Mouse (Mus musculus) T-helper 1 cell (primary cell): ENCODE results near the gene Abca13.

ENCODE experiments used
- in situ Hi-C: fragments of 300-600 bp; cut with MboI, MseI; formaldehyde crosslinking; loops from one replicate; pipeline ENCODE4 v1.15.1; 2025; ENCODE audit warnings: high pct_unique_total_duplicates

Gene Abca13

GRCm38 (mm10) chr11:9669430-9669829 lies 477.7 kb downstream of the Abca13 start:
- in situ Hi-C loops: loop anchor here (10.0 kb wide), 1 partner anchor 1745 kb away; no protein-coding TSS in a partner anchor

- in situ Hi-C loops: no loop called here
Measured at GRCm38 (mm10) chr11:9684952-9685351, 493.2 kb downstream of the Abca13 start.

GRCm38 (mm10) chr11:9705190-9705589 lies 513.4 kb downstream of the Abca13 start:
- in situ Hi-C loops: no loop called here

GRCm38 (mm10) chr11:9727810-9728490 lies 536.2 kb downstream of the Abca13 start:
- in situ Hi-C loops: loop anchor here (5.0 to 10.0 kb wide), 2 partner anchors 69 to 1983 kb away; no protein-coding TSS in a partner anchor

GRCm38 (mm10) chr11:9731300-9731699 lies 539.6 kb downstream of the Abca13 start:
- in situ Hi-C loops: no loop called here
